Mouse (Mus musculus): ENCODE measurements around the gene Ripply3. TPM values are rescaled to one million over a fixed set of nuclear protein-coding genes. Genes with fewer than 3 reads are reported as not detected.

The Ripply3 gene
- total and polyA plus RNA-seq, 3 experiments: 0.28 to 6.1 (median 1.3) TPM

DNA sequence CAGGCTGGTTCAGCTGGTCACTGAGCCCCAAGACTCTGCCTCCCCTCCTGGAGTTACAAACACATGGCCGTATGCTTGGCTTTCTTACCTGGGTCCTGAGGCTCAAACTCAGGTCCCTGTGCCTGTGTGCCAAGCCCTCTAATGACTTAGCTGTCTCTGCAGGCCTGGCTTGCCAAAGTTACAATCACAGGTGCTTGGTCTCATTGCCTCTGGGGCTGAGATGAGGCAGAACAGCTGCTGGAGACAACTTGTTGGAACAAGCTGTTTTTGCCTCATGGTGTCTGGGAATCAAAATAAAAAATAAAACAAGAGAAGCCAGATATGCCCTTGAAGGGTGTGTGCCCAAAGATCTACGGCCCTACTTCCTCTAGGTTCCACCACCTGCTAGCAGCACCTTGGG is 20.6 kb downstream of the Ripply3 start:
- Histone ChIP-seq H3K4me1 (ENCODE audit: control insufficient read depth in 1 of 2, insufficient read depth in 2 of 2) (peaks cover 8 to 13% of the 10 kb centered on the region in 2 experiments), H3K4me3 (replicated peaks in 1 of 3; ENCODE audit: low read depth in 2 of 3, low read length in 2 of 3, poor library complexity in 1 of 3) (no peak overlapping the region), H3K4me2 (ENCODE audit: insufficient read depth, low read depth, poor library complexity, severe bottlenecking) (no peak overlapping the region), H3K9ac (ENCODE audit: insufficient read depth, low read depth) (no peak overlapping the region), H3K27ac (ENCODE audit: insufficient read depth, low read depth) (no peak overlapping the region), H3K27me3 (replicated peaks) (no peaks in the 10 kb centered on the region), H3K9me3 (replicated peaks; ENCODE audit: low read length) (no peaks in the 10 kb centered on the region), H3K36me3 (replicated peaks in 1 of 2; ENCODE audit: control insufficient read depth in 1 of 2, insufficient read depth in 1 of 2, low read length in 1 of 2) (peaks cover 7 to 12% of the 10 kb centered on the region in 2 experiments), H3K79me2 (replicated peaks; ENCODE audit: control insufficient read depth, extremely low read depth, insufficient read depth, poor library complexity, severe bottlenecking) (no peaks in the 10 kb centered on the region)
- TF ChIP-seq TCF12 (IDR thresholded peaks at IDR 0.05; ENCODE audit: low read depth, low read length): no peak
- no peak for TF ChIP-seq MEF2A (IDR thresholded peaks at IDR 0.05; ENCODE audit: borderline replicate concordance, low read depth, low read length)
- no peak for TF ChIP-seq SIN3A (IDR thresholded peaks at IDR 0.05; ENCODE audit: low read length)
- no peak for TF ChIP-seq SMC3 (IDR thresholded peaks at IDR 0.05; ENCODE audit: low read depth, low read length)
- TF ChIP-seq TBP (conservative IDR thresholded peaks at IDR 0.05; ENCODE audit: low read depth, low read length): no peak
- TF ChIP-seq BHLHE40 (IDR thresholded peaks at IDR 0.05; ENCODE audit: low read depth, low read length): no peak
- no peak for DNase-seq (ENCODE audit: extremely low read depth)
- dilution Hi-C loops (cut with MboI; ENCODE audit: extremely low pct_ligation_motif_present, extremely low pct_unique_long_range_greater_than_20kb, low sequenced_read_pairs): no loop called here
- in situ Hi-C loops (cut with MboI; ENCODE audit: low pct_ligation_motif_present, low pct_unique_long_range_greater_than_20kb, low sequenced_read_pairs): no loop called here

DNA sequence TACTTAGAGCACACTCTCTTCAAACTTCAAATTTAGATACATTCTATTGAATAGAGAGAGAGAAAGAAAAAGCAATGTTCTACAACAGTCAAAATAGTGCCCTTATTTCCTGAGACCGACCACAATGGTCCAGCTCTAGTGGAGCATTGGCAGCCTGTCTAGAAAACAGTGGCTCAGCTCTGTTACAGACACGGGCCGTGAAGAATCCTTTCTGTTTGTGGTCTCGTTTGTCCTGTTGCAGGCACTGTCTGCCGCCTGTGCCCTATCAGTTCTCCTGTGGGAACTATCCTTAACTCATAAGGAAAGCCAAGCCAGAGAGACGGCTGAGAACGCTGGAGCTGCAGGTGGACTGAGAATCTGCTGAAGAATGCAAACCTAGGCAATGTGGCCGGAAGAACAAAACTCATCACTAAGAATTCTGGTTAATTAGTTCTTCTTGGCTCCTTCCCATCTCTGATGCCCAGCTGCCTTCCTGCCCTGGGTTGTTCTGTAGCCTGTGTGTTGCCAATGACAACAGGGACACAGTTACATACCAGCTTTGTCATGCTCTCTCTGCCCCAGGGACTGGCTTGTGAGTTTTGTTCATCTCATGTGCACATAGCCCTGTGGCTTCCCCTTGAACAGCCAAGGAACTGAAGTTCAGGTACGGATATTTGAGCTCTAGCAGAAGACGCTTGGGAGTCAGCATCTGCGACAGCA is 21.5 kb downstream of the Ripply3 start:
- Histone ChIP-seq H3K9ac (ENCODE audit: insufficient read depth, low read depth) (no peak overlapping the region), H3K79me2 (replicated peaks; ENCODE audit: control insufficient read depth, extremely low read depth, insufficient read depth, poor library complexity, severe bottlenecking) (no peaks in the 10 kb centered on the region), H3K4me2 (ENCODE audit: insufficient read depth, low read depth, poor library complexity, severe bottlenecking) (no peak overlapping the region), H3K4me3 (replicated peaks in 1 of 3; ENCODE audit: low read depth in 2 of 3, low read length in 2 of 3, poor library complexity in 1 of 3) (no peak overlapping the region), H3K27ac (ENCODE audit: insufficient read depth, low read depth) (no peak overlapping the region), H3K4me1 (ENCODE audit: control insufficient read depth in 1 of 2, insufficient read depth in 2 of 2) (peaks cover 13 to 15% of the 10 kb centered on the region in 2 experiments), H3K9me3 (replicated peaks; ENCODE audit: low read length) (no peaks in the 10 kb centered on the region), H3K27me3 (replicated peaks) (no peaks in the 10 kb centered on the region), H3K36me3 (replicated peaks in 1 of 2; ENCODE audit: control insufficient read depth in 1 of 2, insufficient read depth in 1 of 2, low read length in 1 of 2) (peaks cover 3 to 8% of the 10 kb centered on the region in 2 experiments)
- dilution Hi-C loops (cut with MboI; ENCODE audit: extremely low pct_ligation_motif_present, extremely low pct_unique_long_range_greater_than_20kb, low sequenced_read_pairs): no loop called here
- TF ChIP-seq CTCF (conservative IDR thresholded peaks at IDR 0.05 in 1 of 2, IDR thresholded peaks at IDR 0.05 in 1 of 2; ENCODE audit: low read depth in 2 of 2, low read length in 2 of 2) (no peak), MAFK (IDR thresholded peaks at IDR 0.05; ENCODE audit: insufficient replicate concordance, low read length) (no peak), CHD1 (IDR thresholded peaks at IDR 0.05; ENCODE audit: low read depth, low read length) (no peak), JUND (conservative IDR thresholded peaks at IDR 0.05; ENCODE audit: low read depth, low read length) (no peak), HCFC1 (IDR thresholded peaks at IDR 0.05; ENCODE audit: low read depth, low read length) (no peak), GABPA (IDR thresholded peaks at IDR 0.05; ENCODE audit: insufficient replicate concordance, low read depth, low read length) (no peak), BHLHE40 (IDR thresholded peaks at IDR 0.05; ENCODE audit: low read depth, low read length) (no peak), PAX5 (IDR thresholded peaks at IDR 0.05; ENCODE audit: low read length) (no peak), E2F4 (IDR thresholded peaks at IDR 0.05; ENCODE audit: insufficient replicate concordance, low read depth, low read length) (no peak), USF1 (IDR thresholded peaks at IDR 0.05; ENCODE audit: low read depth, low read length) (no peak), UBTF (IDR thresholded peaks at IDR 0.05; ENCODE audit: low read depth, low read length) (no peak), POLR2AphosphoS2 (IDR thresholded peaks at IDR 0.05; ENCODE audit: low read depth, low read length) (no peak)
- in situ Hi-C loops (cut with MboI; ENCODE audit: low pct_ligation_motif_present, low pct_unique_long_range_greater_than_20kb, low sequenced_read_pairs): no loop called here
- no peak for DNase-seq (ENCODE audit: extremely low read depth)

Data from CH12.LX (cell line).